Mouse (Mus musculus): ENCODE measurements around the gene Mboat2.

Gene Mboat2

DNA sequence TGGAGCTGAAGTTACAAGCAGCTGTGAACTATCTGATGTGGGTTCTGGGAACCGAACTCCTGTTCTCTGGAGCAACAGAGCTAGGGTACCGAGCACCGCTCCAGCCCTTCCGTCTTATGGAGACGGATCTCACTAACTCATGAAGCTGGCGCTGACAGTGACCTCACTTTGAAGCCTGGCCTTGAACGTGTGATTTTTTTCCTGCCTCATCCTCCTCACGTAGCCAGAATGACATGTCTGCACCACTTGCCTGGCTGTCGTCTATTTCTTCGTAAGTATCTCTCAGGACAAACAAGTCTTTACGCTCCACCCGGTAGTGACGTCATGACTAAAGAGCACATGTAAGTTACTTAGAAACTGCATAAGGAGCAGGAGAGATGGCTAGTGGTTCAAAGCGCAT lies 116.4 kb downstream of the Mboat2 start:
- in situ Hi-C loops (cut with MboI, MseI) = loop anchor here (5.0 kb wide), 1 partner anchor 230 kb away; no protein-coding TSS in a partner anchor

- in situ Hi-C loops (cut with MboI, MseI) = loop anchor here (5.0 kb wide), 1 partner anchor 231 kb away; no protein-coding TSS in a partner anchor
These were observed 117.7 kb downstream of the Mboat2 start for GRCm38 (mm10) chr12:24948344-24948743.

DNA sequence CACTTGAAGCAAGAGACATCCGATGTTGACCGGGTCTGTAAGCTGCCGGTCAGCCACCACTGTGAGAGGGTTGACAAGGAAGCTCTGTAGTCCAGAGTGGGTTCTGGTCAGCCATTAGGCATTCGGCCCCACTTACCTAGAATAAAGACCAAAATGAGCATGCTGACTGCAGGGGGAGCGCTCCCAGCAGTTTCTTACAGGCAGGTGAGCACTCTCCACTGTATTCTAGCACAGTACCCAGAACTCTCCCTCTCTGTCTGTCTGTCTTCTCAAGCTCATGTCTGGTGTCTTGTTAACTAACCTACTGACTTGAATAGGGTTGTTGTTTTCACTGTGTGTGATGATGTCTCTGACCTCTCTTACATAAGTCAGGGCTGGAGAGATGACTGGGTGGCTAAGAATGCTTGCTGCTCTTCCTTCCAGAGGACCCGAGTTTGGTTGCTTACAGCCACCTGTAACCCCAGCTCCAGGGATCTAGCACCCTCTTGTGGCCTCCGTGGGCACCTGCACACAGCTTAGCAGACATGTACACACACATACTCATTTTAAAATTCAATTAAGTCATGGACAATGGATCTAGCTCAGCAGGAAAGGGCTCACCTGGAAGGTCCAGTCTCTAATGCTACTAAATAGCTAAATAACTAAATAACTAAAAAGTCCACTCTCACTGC lies 119.8 kb downstream of the Mboat2 start:
- in situ Hi-C loops (cut with MboI, MseI) = loop anchor here (10.0 kb wide), 1 partner anchor 386 kb away; no protein-coding TSS in a partner anchor

- in situ Hi-C loops (cut with MboI, MseI) = loop anchor here (10.0 kb wide), 1 partner anchor 387 kb away; no protein-coding TSS in a partner anchor
These were observed 121.5 kb downstream of the Mboat2 start for GRCm38 (mm10) chr12:24952147-24952546.

GRCm38 (mm10) chr12:24955137-24955536 lies 124.5 kb downstream of the Mboat2 start:
- in situ Hi-C loops (cut with MboI, MseI) = loop anchor here (10.0 kb wide), 1 partner anchor 390 kb away; no protein-coding TSS in a partner anchor

GRCm38 (mm10) chr12:24958526-24958925 lies 127.8 kb downstream of the Mboat2 start:
- in situ Hi-C loops (cut with MboI, MseI) = loop anchor here (10.0 kb wide), 1 partner anchor 394 kb away; no protein-coding TSS in a partner anchor

GRCm38 (mm10) chr12:24961821-24962220 lies 131.1 kb downstream of the Mboat2 start:
- in situ Hi-C loops (cut with MboI, MseI) = no loop called here

- in situ Hi-C loops (cut with MboI, MseI) = no loop called here
These were observed 131.8 kb downstream of the Mboat2 start for GRCm38 (mm10) chr12:24962362-24962967.

DNA sequence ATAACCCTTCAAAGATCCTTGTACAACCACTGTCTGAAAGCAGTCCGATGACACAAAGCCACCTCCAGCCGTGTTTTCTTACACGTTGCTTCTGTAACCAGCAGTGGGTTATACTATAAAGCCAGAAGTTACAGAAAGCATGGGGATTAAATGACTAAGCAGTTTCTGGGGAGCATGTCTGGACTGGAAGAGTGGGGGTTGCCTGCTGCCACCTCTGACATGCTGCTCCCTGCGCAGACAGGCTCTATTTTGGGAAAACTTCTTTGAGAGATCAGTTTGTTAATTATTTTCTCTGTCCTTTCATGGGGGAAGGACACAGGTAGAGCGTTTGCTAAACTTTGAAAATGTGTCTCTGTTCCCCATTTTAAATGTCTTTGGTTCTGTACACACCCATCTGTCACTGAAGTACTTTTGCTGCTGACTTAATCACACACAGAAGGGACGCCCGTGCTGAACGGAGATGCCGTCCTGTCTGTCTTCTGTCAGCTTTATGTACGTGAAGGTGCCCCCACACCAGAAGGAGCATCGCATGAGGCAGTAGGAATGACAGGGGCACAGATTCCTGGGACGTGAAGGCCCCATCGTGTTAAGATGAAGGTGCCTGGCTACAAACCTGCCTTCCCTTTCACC lies 132.8 kb downstream of the Mboat2 start:
- in situ Hi-C loops (cut with MboI, MseI) = no loop called here

- in situ Hi-C loops (cut with MboI, MseI) = no loop called here
These were observed 134.7 kb downstream of the Mboat2 start for GRCm38 (mm10) chr12:24965406-24965805.

GRCm38 (mm10) chr12:24966046-24966445 lies 135.4 kb downstream of the Mboat2 start:
- in situ Hi-C loops (cut with MboI, MseI) = no loop called here

DNA sequence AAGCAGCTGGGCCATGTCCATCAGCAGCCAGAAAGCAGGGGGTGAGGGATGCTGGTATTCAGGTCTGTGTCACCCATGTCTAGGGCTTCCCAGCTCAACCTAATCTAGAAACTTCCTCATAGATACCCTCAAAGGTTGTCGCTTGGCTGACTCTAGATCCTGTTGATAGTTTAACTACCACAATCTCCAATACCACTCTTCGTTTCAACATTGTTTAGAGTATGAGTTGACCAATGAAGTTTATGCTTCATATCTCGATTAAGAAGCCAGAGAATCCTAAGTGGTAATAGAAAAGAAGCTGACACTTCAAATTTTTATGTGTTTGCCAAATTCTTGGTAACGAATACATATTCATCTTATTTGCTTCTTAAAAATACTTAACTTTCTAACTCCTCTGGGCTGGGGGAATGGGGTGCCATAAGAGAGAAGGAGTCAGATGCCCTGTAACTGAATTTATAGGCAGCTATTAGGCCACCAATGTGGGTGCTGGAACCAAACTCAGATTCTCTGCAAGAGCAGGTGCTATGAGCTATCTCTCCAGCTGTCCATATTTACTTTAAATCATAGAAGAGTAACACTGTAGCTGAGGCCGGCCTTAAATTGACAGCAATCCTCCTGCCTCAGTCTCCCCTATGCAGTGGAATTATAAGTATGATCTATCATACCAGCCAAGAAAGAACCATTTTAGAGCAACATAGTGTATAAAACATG lies 141.0 kb downstream of the Mboat2 start:
- in situ Hi-C loops (cut with MboI, MseI) = loop anchor here (5.0 kb wide), 1 partner anchor 1501 kb away; no protein-coding TSS in a partner anchor

DNA sequence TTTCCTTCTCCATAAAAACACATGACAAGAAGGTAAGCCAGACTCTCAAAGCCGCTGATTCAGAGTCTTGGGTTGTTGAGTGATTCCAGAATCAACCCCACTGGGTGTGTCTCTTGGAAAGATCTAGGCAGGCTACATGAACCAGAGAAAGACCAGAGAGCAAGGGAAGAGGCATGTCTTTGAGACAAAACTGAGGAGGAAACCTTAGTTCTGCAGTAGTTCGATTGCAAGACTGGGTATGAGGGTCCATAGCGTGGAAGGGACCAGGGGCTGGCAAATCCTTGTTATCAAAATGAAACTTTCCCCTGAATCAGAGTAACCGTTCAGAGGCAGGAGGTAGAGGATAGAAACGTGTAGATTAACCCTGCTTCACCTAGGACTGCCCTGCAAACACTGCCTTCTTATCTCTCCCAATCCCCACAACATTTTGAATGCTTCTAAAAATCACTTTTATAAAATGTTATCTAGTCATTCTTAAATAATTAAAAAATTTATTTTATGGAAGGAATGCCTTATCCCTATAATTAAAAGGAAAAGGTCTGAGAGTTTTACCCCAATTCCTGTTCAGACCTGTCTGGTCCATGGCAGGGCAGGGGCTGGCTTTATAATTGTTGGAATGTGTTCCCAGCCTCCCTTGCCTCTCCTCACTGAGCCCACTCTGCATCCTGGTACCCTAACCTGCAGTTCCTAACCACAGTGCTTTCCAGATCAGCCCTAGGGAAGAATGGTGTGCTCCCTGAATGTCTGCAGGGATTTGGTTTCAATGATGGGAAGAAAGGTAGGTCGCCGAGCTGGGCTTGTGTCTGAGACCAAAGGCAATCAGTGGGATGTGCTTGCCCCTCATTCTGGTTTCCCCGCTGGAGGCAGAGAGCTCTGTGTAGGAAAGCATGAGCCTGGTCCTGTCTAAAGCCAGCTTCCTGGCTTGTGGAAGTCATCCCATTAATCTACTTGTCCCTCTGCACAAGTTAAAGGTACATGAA lies 142.0 kb downstream of the Mboat2 start:
- in situ Hi-C loops (cut with MboI, MseI) = loop anchor here (5.0 kb wide), 1 partner anchor 1500 kb away; no protein-coding TSS in a partner anchor

DNA sequence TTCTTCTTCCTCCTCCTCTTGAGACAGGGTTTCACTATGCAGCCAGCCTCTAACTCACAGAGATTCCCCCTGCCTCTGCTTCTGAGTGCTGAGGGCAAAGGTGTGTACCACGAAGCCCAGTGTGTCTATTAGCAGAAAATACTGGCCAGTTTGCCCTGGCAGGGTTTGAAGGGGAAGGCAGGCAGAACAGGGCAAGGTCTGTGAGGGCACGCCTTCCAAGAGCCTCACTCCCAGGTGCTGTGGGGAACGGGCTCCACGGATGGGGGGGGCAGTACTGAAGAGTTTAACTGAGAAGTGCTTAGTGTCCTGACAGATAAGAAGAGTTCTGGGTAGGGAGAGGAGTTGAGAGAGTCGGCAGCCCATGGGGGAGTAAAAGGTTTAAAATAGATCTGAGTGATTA lies 142.9 kb downstream of the Mboat2 start:
- in situ Hi-C loops (cut with MboI, MseI) = loop anchor here (5.0 kb wide), 1 partner anchor 1499 kb away; no protein-coding TSS in a partner anchor

GRCm38 (mm10) chr12:24974446-24975114 lies 143.9 kb downstream of the Mboat2 start, which contains the start of gene Kidins220:
Kidins220 (plus strand) TSS chr12:24974925.
- in situ Hi-C loops (cut with MboI, MseI) = loop anchor here (5.0 kb wide), 1 partner anchor 1498 kb away; no protein-coding TSS in a partner anchor

DNA sequence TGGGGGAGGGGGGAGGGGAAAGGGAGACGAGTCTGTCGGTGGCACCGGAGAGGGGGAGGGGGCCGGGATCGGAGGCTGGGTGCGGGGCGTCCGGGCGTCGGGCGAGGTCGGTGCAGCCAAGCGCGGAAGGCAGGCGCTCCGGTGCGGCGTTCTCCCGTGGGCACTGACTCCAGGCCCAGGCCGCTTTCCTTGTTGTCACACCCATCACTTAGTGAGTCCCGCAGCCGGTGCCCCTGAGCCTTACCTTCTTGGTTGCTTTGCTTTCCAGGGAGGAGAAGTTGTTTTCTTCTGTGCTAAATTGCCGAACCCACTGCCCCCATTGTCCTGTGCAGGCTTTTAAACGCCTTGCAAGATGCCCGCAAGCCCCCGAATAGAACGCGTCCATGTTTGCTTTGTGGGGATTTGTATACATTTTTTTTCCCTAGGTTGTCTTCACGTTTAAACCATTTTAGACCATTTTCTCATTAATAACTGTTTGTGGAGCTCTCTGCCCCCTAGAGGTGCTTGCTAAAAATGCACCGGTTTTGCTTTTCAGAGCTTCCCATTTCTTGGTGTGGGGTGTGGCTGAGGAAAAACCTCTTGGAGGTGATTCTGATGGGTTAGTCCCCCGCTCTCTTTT lies 144.5 kb downstream of the Mboat2 start:
- in situ Hi-C loops (cut with MboI, MseI) = no loop called here

- in situ Hi-C loops (cut with MboI, MseI) = no loop called here
These were observed 154.5 kb downstream of the Mboat2 start for GRCm38 (mm10) chr12:24985226-24985625.

- in situ Hi-C loops (cut with MboI, MseI) = no loop called here
These were observed 164.7 kb downstream of the Mboat2 start for GRCm38 (mm10) chr12:24995350-24995749.

- in situ Hi-C loops (cut with MboI, MseI) = no loop called here
These were observed 174.7 kb downstream of the Mboat2 start for GRCm38 (mm10) chr12:25005350-25005749.
